Mouse (Mus musculus) liver, adult 2 months (tissue): ENCODE measurements around the gene Aldh9a1.

ENCODE experiments used
- CTCF ChIP-seq: fragments of 200-500 bp; IDR thresholded peaks from 2 replicates; pipeline ENCODE4 v1.5.1; 2011; ENCODE audit warnings: low read depth, low read length, control low read depth
- POLR2A ChIP-seq: fragments of 200-500 bp; IDR thresholded peaks from 2 replicates; pipeline ENCODE4 v1.6.1; 2011; ENCODE audit warnings: low read length, control low read depth; ENCODE audit not compliant: insufficient read depth; ENCODE audit errors: extremely low read depth

DNA sequence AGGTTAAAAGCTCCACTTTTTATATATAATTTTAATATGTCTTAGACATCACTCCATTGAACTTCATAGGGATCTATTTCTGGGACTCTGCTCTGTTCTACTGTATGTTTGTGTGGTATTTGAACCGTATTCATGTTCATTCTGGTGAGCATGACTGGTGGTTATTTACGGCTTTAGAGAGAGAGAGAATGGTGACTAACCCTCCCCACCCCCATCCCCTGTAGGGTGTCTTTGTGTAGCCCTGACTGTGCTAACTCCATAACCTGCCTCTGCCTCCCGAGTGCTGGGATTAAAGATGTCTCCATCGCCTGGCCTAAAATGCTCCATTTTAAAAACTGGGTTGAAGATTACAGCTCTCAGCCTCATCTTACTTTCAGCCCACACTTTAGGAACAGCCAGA is 10.5 kb downstream of the Aldh9a1 start:
- TF ChIP-seq CTCF (no peak), POLR2A (no peak)
